Mouse (Mus musculus): Measurements from ENCODE around the gene Nrcam. TPM values are rescaled to one million over a fixed set of nuclear protein-coding genes. Genes with fewer than 3 reads are reported as not detected.

The Nrcam gene
- total RNA-seq, 4 experiments from 2014 or later: 0.22 to 0.69 (median 0.55) TPM; not detected in 1

GRCm38 (mm10) chr12:44432727-44433126, 104.0 kb downstream of the Nrcam start:
- no peak for DNase-seq (ENCODE audit: low spot score)

- no peak for DNase-seq (ENCODE audit: low spot score)
These were observed 108.6 kb downstream of the Nrcam start for GRCm38 (mm10) chr12:44437046-44437827.

DNA sequence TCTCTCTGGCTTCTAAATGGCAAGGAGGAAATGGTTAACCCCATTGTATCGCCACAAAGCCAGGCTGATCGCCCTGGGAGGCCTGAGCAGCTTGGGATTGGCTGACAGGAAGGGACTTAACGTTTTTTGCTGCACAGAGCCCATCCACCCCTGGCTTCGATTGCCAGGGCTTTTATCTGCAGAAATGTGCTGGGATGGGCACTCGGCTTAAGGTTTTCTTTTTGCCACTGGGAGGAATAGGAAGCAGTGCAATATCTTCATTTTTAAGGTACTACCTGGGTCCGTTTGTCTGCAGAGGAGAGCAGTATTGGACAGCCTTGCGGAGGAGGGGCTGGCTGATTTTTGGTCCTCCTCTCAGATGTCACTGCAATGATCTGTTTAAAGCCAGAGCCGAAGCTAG, 110.2 kb downstream of the Nrcam start:
- no peak for DNase-seq (ENCODE audit: low spot score)

DNA sequence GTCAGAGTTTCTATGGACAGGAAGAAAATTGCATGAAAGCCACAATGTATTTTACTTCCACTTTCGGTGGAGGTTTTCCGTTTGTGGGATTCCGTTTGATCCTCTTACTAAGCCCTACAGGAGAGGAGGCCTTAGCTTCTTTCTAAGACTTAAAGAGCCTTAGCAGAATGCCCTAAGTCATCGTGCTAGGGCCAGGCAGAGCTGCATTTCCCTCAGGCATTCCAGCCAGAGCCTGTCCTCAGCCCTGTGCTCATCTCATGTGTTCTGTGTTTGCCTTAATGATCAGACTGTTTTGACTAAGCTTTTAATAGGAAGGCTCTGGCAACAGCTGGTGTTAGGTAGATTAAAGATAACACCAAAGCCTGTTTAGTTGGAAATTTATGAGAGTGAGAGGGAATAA, 111.5 kb downstream of the Nrcam start:
- DNase-seq (ENCODE audit: low spot score): no peak

DNA sequence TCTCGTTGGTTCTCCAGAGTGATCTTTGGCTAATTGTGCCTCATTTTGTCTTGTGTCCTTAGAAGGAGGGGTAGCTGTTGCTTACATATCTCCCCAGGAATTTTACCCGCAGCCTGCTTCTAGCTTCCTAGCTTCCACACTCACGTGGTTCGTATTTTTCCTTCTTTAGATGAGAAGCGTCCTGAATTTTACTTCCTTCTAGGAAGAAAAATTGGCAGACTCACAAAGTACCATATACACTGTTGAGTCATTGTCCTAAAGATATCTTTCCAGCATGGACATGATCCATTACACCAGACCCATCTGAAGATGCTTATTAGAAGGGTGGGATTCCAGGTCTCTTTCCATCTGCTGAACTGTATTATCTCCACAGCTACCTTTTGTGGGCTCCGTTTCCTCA, 122.2 kb downstream of the Nrcam start:
- no peak for DNase-seq (ENCODE audit: low spot score)

- no peak for DNase-seq (ENCODE audit: low spot score)
These were observed 123.1 kb downstream of the Nrcam start for GRCm38 (mm10) chr12:44451742-44452141.

DNA sequence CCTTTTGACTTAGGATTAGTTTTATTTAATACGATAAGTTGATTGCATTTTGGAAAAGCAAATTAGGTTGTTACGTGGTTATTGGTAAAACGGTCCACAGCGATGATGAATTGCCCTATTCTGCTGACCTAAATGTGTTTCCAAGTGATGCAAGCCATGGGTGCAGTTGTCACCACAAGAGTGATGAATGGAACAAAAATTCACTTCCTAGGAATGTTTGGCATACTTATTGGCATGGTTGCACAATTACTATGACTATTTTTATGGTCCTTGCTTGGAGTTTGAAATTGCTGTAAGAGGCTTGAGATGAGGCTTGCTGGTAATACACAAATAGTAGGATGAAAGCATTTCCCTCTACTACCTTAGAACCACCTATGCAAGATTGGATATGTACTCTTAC, 125.1 kb downstream of the Nrcam start:
- no peak for DNase-seq (ENCODE audit: low spot score)

DNA sequence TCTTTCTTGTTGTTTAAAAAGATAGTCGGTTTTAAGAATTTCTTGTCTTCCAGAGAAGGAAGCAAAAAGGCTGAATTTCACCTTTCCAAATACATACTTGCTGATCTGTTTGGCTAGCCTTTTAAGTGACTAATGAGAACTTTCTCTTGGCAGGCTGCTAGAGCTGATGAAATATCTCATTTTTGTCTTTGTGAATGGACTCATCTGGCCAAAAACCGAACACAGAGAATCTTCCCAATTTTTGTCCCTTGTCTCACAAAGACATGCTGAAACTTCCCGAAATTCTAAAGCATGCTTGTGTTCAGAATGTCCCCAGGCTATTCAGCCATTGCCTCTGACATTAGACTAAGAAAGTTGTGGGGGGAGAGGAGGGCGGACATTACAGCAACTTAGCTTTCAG, 129.3 kb downstream of the Nrcam start:
- DNase-seq (ENCODE audit: low spot score): peak; percentile 4

GRCm38 (mm10) chr12:44462436-44462835, 133.8 kb downstream of the Nrcam start:
- DNase-seq (ENCODE audit: low spot score): no peak

DNA sequence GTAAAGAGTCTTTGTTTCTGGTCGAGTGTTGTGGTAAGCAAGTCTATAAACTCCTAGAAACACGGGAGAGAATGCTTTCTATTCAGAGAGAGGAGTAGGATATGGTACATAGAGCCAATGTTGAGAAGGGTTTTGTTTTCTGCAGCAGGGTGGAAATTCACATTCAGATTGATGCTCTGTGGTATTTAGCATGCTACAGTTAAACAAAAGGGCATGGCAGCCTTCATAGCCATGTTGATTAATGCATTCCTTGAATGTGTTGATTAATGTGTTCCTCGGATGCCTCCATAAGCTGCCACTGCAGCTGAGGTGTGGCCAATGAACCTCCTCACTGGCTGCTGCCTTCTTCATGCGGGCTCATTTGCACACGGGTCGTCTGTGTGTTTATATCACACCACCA, 134.3 kb downstream of the Nrcam start:
- DNase-seq (ENCODE audit: low spot score): no peak

GRCm38 (mm10) chr12:44471073-44471472, 142.4 kb downstream of the Nrcam start:
- DNase-seq (ENCODE audit: low spot score): no peak

DNA sequence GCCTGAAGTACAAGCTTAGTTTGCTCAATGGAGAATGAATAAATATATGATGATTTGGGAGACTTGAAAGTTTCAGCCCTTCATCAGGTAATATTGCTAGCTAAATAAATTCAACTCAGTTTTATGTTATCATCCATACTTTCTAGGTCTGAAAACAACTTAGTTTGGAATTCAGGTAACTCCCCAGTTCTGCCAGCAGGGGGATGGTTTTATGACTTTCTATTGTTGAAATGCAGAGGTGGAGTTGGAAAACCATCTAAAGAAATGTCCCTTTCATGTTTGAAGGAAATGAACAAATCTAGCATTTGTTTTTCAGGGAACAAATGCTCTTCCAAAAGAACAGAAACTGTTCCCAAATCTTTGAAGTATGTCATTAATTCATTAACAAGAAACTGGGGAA, 146.7 kb downstream of the Nrcam start:
- DNase-seq (ENCODE audit: low spot score): no peak

DNA sequence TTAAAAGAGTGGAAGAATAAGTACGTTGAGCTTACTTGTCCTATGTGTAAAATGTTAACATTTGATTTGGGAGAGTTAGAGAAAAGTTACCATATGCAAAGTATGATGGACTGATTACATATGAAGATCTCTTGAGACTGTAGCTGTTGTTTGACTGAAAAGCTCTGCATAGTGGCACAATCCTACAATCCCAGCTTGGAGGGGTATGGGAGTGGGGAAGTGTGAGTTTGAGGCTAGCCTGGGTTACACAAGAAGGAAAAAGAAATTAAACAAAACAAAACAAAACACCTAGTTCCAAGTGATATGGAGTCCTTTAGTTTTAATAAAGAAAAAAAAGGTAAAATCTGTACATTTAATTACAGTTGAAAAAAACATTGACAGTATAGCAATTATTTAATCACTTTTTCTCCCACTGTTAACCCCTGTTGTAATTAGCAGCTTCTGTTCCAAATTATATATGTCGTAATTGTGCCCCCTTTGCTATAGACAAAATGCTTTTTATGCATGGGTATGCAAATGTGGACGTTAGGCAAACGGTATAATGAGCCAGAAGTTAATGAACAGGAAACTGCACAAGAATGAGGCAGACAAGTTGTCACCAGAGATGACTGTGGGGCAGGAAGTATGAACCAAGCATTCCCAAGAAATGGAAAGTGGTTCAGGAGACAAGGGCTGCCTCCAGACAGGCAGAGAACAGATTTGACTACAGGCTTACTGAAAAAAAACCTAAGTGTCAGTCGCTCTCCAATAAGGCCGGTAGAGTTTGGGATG, 150.8 kb downstream of the Nrcam start:
- no peak for DNase-seq (ENCODE audit: low spot score)

DNA sequence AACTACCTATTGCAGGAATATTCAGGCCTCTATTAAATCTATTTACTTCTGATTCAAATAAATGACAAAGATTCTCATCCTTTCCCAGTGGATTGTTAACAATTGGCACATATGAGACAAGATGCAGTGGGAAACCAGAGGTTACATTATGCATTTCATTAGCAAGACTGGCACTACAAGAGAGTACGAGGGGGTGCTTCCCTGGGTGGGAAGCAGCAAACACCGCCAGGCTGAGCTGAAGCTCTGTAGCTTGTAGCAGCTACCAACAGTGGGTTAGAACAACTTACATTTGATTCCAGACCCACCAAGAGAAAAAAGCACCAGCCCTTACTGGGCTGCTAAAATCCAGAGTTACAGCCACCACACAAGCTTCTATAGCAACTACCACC, 151.3 kb downstream of the Nrcam start:
- DNase-seq (ENCODE audit: low spot score): no peak

DNA sequence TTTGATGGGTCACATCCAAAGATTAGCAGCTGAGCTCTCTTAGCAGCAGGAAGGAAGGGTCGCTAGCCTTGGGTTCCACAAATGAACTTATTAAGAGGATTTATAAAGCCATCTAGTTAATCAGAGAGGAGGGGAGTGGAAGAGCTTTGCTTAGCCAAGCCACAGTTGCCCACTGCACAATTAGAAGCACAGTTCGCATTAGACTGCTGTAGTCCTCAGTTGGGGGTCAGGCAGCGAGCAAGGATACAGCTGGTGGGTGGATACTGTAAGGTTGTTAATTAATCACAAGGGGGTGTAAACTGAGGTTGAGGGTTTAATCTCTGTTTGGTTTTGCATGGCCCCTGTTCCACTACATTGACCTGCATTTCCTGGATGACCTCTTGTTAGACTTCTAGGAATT, 152.7 kb downstream of the Nrcam start:
- DNase-seq (ENCODE audit: low spot score): no peak

DNA sequence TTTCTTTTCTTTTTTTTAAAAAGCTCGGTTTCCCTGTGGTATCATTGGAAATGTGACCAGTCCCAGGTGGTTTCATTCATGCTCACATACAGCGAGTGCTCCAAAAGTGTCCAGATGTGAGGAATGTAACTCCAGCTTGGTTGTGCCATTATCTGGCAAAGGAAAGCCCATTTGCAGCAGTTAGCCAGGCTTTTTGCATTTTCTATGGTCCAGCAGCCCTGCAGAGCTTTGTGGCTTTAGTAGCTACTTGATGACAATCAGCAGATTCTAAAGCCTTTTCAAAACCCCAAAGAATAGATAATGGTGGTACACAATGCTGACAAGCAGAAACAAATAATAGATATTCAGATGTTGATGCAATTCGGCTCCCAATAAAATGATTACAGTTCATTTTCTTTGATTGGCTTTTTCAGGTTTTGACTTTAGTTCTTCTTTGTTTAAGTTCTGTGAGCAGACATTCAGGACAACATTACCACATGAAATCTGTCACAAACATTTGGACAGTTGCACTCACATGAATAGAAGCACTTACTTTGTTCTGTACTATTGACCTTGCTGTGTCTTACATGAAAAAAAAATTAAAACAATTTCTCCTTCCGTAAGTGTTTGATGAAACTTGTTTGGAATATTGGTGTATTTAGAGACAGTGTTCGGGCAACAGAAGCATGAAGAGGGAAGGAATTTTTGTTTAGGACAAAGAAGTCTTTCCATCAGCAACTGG, 164.2 kb downstream of the Nrcam start:
- no peak for DNase-seq (ENCODE audit: low spot score)

- no peak for DNase-seq (ENCODE audit: low spot score)
These were observed 169.1 kb downstream of the Nrcam start for GRCm38 (mm10) chr12:44497762-44498161.

- DNase-seq (ENCODE audit: low spot score): no peak
These were observed 170.2 kb downstream of the Nrcam start for GRCm38 (mm10) chr12:44498872-44499271.

DNA sequence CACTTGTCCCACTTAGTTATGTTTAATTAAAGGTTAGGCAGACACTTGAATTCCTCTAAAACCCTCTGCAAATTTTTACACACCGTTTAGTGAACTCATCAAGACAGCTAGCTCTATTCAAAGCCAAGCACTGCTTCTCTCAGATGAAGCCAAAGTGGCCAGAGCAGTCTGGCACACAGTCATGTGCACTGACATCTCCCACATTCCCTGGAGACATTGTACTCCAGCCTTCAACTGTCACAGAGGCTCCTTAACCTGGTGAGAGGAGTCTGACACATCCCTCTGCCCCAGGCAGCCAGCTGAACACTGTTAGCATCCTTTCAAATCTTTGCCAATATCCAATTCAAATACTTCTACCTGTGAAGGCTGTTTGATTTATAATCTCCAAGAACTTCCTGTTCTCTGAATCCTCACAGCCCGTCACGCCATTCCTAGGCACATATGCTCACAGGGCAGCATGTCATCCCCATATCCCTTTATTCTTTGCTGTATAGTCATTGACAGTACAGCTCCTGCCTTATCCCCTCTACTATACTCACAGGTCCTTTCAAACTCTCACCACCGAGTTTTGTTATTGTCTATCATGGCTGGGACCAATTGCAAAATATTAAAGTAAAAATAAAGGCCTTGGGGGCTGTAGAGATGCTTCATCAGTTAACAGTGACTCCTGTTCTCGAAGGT, 173.3 kb downstream of the Nrcam start:
- DNase-seq (ENCODE audit: low spot score): no peak

DNA sequence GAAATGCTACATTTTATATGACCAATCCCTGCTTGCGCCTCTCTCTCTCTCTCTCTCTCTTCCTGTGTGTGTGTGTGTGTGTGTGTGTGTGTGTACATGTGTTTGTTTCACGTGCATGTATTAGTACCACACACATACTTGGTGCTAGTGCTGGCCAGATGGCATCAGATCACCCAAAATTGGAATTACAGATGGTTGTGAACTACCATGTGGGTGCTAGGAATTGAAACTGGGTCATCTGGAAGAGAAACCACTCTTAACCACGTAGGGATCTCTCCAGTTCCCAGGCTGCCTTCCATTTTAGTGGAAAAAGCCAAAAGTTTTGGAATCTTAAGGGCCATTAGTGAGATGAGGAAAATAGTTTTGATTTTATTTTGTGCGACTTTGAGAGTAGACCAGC, 175.1 kb downstream of the Nrcam start:
- no peak for DNase-seq (ENCODE audit: low spot score)

- no peak for DNase-seq (ENCODE audit: low spot score)
These were observed 179.9 kb downstream of the Nrcam start for GRCm38 (mm10) chr12:44508635-44509034.
